Mouse (Mus musculus) frontal cortex, postnatal 25 days (tissue): ENCODE results near the gene Mlx.

Source experiments
- DNase-seq, 2 experiments: peaks; one replicate each; pipeline ENCODE4 v3.0.0; 2022; ENCODE audit warnings: low spot score in 2 of 2

Gene Mlx

GRCm38 (mm10) chr11:101086756-101087681 is at the start of gene Mlx:
TSS of gene Mlx (plus strand) at chr11:101087277.
- DNase-seq: peak; percentile 88 to 89

GRCm38 (mm10) chr11:101037795-101038194 is 49.3 kb upstream of the Mlx start:
- DNase-seq: no peak

- DNase-seq: no peak
Measured at GRCm38 (mm10) chr11:101045826-101046225, 41.3 kb upstream of the Mlx start.

DNA sequence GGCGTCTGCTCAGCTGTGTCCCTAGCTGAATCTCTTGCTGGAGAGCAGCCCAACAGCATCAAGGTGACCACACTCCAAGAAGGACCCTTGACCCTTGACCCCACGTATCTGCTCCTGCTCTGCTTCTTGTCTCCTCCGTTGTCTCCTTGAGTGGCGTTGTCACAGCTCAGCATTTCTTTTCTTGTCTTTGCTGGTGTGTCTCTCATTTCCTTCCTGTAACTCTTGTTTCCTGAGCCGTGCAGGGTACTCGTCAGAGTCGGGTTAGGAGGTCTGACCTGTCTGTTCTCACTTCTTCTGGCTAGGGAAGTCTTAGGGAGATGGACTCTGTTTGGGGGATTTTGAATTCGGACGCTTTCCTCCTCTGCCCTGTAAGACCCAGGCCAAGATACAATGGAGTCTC is 40.6 kb upstream of the Mlx start:
- no peak for DNase-seq

DNA sequence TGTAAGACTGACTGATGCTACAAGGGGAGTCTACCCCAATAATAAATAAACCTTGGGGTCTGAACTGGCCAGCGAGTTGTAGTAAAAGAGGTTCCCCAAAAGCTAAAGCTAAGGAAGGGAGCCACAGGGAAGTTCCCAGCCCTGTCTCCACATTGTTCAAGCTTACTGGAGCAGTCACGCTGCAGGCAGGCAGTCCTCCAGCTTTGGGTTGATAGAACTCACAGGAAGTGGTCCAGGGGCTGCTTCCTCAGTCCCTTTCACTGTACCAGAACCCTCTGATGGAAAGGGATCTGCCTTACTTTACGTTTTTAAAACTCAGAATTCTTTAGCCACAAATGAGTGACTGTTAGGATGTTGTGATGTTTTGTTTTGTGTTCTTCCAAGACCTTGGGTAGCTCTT is 39.6 kb upstream of the Mlx start:
- DNase-seq: no peak

- DNase-seq: no peak
Measured at GRCm38 (mm10) chr11:101050359-101050758, 36.7 kb upstream of the Mlx start.

GRCm38 (mm10) chr11:101051051-101051493 is 36.0 kb upstream of the Mlx start:
- no peak for DNase-seq

GRCm38 (mm10) chr11:101051617-101052016 is 35.5 kb upstream of the Mlx start:
- DNase-seq: no peak

DNA sequence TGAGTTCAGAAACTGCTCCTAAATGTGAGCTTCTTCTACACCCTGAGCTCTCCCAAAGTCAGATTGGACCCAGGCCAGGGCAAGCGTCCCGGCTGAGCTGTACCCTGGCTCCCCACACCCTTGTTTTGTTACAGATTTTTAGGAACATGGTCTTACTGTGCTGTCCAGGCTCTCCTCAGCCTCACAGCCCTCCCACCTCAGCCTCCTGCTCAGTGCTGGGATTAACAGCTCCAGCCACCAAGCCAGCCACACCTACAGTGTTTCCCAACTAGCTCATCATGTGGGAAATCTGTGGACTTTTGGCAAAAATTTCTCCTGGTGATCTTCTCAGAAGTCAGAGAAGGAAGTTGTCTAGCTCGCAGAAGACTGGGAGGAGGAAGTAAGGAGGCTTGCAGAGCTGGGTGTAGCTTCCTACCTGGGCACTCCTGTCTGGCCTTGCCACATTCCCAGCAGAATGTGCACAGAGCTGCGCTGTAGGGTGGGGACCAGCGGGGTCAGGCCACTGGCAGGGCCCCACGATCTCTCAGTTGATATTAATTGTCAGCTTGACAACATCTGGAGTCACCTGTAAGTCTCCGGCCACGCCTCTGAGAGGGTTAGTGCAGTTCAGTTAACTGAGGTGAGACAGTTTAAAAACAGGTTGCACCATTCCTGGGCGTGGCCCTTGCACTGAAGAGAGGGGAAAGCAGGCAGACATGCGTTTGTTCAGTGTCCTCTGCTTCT is 34.2 kb upstream of the Mlx start:
- DNase-seq: no peak

DNA sequence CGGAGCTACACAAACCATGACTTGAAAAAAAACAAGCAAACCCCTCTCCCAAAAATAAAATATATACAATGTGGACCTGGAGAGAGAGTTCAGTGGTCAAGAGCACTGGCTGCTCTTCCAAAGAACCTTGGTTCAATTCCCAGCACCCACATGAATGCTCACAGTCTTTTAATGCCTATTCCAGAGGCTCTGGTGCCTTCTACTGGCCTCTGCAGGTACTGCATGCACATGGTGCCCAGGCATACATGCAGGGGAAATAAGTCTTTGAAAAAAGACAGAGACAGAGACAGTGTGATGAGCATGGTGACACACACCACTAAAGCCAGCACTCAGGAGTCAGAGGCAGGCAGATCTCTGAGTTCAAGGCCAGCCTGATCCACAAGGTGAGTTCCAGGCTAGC is 33.1 kb upstream of the Mlx start:
- DNase-seq: no peak

GRCm38 (mm10) chr11:101055418-101055817 is 31.7 kb upstream of the Mlx start:
- DNase-seq: no peak

- no peak for DNase-seq
Measured at GRCm38 (mm10) chr11:101056885-101057284, 30.2 kb upstream of the Mlx start.

DNA sequence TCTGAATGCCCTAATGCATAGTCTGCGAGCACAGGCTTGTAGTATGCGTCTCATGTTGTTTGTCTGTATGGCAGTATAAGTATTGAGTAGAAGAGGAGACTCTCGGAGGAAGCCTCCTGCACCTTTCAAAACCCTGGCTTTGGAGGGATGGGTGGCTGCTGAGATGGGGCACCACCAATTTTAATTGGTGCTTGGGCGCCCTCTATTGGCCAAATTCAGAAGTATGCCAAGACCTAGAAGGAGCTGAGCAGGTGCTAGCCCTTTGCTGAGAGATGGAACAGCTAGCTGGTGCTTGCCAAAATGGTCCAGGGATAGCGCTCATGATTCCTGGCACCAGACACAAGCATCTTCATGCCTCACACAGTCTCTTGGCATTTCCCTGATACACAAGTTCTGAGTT is 29.2 kb upstream of the Mlx start:
- DNase-seq: peak; percentile 77 to 81

DNA sequence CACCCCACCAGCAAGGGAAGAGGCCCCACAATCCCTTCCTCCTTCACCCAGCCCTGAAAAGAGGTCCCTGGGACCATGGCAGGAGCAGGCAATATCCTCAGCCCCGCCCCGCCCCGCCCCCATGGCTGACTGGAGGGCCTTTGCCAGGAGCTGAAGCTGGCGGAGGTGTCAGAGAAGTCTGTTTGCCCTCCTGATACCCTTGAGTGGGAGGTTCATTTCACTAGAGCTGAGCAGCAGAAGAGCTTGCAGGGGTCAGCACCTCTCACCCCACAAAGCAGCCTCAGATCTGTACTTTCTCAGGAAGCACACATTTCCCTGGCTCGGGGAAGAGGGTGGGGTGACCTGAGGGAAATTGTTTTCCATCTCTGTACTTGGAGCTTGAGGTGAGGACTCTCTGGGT is 28.4 kb upstream of the Mlx start:
- no peak for DNase-seq

DNA sequence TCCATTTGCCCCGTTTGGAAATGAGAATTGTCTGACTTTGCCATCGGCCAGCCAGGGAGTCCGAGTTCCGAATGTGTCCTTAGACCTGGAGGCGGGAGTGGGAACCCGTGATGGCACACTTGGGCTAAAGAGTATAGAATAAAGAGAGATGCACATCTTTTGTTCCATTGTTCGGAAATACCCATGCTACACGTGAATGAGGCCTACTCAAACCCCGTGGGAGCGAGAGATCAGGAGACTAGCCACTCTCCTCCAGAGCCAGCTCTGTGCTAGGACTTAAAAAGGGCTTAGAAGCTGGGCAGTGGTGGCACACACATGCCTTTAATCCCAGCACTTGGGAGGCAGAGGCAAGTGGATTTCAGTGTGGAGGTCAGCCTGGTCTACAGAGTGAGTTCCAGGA is 27.6 kb upstream of the Mlx start:
- DNase-seq: no peak

DNA sequence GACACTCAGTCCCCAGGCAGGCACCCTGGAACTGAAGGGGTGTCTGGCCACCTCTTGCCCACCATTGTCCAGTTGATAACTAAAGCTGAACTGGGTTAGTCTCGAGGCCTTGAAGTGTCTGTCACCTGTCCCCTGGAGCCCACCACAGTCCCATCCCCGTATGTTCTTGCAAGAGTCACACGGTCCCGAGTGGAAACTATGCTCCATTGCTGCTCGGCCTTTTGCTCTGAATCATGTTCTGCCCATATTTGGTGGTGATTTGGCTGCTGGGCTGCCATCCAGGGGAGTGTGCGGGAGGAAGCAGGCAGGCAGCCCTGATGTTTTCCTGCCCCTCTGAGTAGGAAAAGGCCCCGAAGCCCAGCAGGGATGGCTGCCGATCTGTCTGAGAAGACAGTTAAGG is 27.0 kb upstream of the Mlx start:
- DNase-seq: no peak

- DNase-seq: no peak
Measured at GRCm38 (mm10) chr11:101061049-101061448, 26.0 kb upstream of the Mlx start.

- DNase-seq: no peak
Measured at GRCm38 (mm10) chr11:101062165-101062884, 24.8 kb upstream of the Mlx start.

DNA sequence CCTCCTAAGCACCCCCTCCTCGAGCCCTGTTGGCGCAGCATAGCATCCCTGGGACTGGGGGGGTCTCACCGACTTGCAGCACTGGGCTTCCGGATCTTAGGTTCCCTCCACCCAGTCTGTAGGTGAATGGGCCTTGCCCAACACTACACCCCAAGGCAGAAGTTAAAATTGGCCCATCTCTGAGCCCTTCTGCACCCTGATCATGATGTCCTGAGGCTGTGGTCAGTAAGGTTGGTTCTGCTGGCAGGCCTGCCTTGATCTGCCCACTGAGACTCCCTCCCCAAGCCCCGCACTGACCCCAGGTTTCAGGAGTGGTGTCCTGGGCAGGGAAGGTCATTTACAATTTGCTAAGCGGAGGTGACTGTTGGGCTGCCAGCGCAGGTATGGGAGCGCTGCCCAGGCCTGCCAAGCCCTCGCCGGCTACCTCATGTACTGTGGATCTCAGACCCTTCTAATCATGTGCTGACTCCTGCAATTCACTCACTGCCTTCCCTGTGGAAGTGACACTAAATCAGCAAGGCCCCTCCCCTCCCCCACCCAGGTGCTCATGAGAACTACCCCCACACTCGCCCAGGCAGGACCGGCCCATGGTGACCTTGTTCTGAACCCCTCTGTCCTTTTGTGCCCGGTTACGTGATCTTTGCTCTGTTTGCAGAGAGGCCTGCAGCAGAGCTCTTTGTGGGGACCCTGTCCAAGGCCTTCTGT is 24.0 kb upstream of the Mlx start:
- no peak for DNase-seq

DNA sequence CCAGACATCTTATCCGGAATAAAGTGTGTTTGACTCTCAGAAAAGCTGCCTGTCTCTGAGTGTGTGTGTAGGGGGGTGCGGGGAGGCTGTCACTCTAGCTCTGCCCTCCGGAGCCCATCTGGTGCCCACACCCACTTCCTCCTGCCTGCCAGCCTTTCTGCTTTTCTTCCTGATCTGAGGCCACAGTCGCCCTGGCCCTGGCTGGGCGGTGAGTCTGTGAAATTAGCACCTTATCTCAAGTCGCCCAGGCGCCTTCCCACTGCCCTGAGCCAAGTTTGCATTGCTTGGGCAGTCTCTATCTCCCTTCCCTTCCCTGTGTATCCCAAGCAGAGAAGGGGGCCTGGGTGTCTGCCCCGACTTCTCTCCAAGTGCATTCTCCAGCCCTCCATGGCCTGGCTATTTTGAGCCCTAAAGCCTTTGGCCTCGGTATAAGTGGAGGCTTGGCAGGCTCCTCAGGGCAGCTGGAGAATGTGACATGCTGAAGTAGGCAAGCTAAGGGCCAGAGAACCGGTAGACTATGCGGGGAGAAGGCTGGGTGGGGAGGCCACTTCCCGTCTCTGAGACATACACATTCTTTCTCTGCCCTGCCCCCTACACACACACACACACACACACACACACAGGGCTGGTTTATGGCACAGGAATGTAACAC is 23.3 kb upstream of the Mlx start:
- DNase-seq: no peak

GRCm38 (mm10) chr11:101064462-101064861 is 22.6 kb upstream of the Mlx start:
- DNase-seq: no peak
